In genomic region chr4:73042672-73043071, GRCm38 (mm10) we compare ENCODE assay signal across 9 mouse cellular contexts.
DNase-seq lines count a peak whose midpoint lies in the region; ATAC-seq lines count a peak whose summit lies in the region.
"Had no signal": no experiment of that assay in that cellular context is flagged by ENCODE, and none has a peak within 500 bp of the region (broad histone marks: within the 10 kb centered on the region; RNA-seq: fewer than 3 reads in every experiment).

No protein-coding gene starts in this region.

- intact Hi-C loops in heart, postnatal 36 days (cut with DNase I): no loop called here

- H3K4me2 ChIP-seq in hindbrain, embryonic 14.5 days (replicated peaks): no peak overlapping the region
- H3K4me2 ChIP-seq in hindbrain, embryonic 13.5 days: no peak overlapping the region
- H3K4me2 ChIP-seq: neural tube, embryonic 12.5 days had no signal

- H3K9me3 ChIP-seq in hindbrain, embryonic 14.5 days (ENCODE audit: control insufficient read depth, low read length): no peaks in the 10 kb centered on the region
- no peaks in the 10 kb centered on the region for H3K9me3 ChIP-seq in hindbrain, embryonic 13.5 days
- H3K9me3 ChIP-seq: neural tube, embryonic 12.5 days had no signal

- no peak overlapping the region for H3K4me3 ChIP-seq in hindbrain, embryonic 14.5 days (replicated peaks; ENCODE audit: low read length)
- no peak overlapping the region for H3K4me3 ChIP-seq in hindbrain, embryonic 13.5 days
- H3K4me3 ChIP-seq: neural tube, embryonic 12.5 days had no signal

- DNase-seq in hindbrain, embryonic 14.5 days (ENCODE audit: low spot score): peak; percentile 85
- peak; percentile 3 to 10 for DNase-seq in right cerebral cortex, adult 2 months (ENCODE audit: low spot score in 2 of 2)
- no peak for DNase-seq in right cerebral cortex, postnatal 36 days (ENCODE audit: low spot score in 2 of 2)
- peak; percentile 14 for DNase-seq in large intestine, adult 2 months (ENCODE audit: low read depth, low spot score)
- DNase-seq in adrenal gland, adult 2 months: no peak
- DNase-seq in adrenal gland, postnatal 25 days: no peak
- no peak for DNase-seq in heart, postnatal 36 days

- H3K27ac ChIP-seq in hindbrain, embryonic 14.5 days: no peak overlapping the region
- no peak overlapping the region for H3K27ac ChIP-seq in hindbrain, embryonic 13.5 days
- H3K27ac ChIP-seq: neural tube, embryonic 12.5 days had no signal

- no peak overlapping the region for H3K9ac ChIP-seq in hindbrain, embryonic 14.5 days
- no peak overlapping the region for H3K9ac ChIP-seq in hindbrain, embryonic 13.5 days
- H3K9ac ChIP-seq: neural tube, embryonic 12.5 days had no signal

- no peak for ATAC-seq in hindbrain, embryonic 14.5 days (ENCODE audit: low FRiP score)
- ATAC-seq in hindbrain, embryonic 13.5 days (ENCODE audit: low FRiP score): no peak

- peaks cover 6% of the 10 kb centered on the region; the same call in 1 of the 2 replicates for H3K27me3 ChIP-seq in hindbrain, embryonic 14.5 days (ENCODE audit: control insufficient read depth, insufficient read depth, low read length)
- 0 out of 2 replicates have a peak, but pooled peaks cover 3% of the 10 kb centered on the region for H3K27me3 ChIP-seq in hindbrain, embryonic 13.5 days
- H3K27me3 ChIP-seq: neural tube, embryonic 12.5 days had no signal

- H3K36me3 ChIP-seq in hindbrain, embryonic 14.5 days (replicated peaks; ENCODE audit: control insufficient read depth, insufficient read depth): no peaks in the 10 kb centered on the region
- H3K36me3 ChIP-seq in hindbrain, embryonic 13.5 days: no peaks in the 10 kb centered on the region
- H3K36me3 ChIP-seq: neural tube, embryonic 12.5 days had no signal

- WGBS in hindbrain, embryonic 14.5 days: 23% methylated on average over 2 of the region's 2 CpGs
- WGBS in hindbrain, embryonic 13.5 days: 25% methylated on average over 2 of the region's 2 CpGs
- 6% methylated on average over 2 of the region's 2 CpGs for WGBS in large intestine, adult 2 months

- no peaks in the 10 kb centered on the region for H3K4me1 ChIP-seq in hindbrain, embryonic 14.5 days (replicated peaks; ENCODE audit: control insufficient read depth, insufficient read depth, low read length)
- H3K4me1 ChIP-seq in hindbrain, embryonic 13.5 days (replicated peaks): no peaks in the 10 kb centered on the region
- H3K4me1 ChIP-seq: neural tube, embryonic 12.5 days had no signal

Comparison
In these comparisons a context has a peak if more than half of its experiments do, and no peak if none do; other contexts are left out.
1. DNase-seq: peak in hindbrain, embryonic 14.5 days (single experiment), right cerebral cortex, adult 2 months (2 of 2) and large intestine, adult 2 months (single experiment); none in right cerebral cortex, postnatal 36 days (0 of 2), adrenal gland, adult 2 months (single experiment), adrenal gland, postnatal 25 days (single experiment) and heart, postnatal 36 days (0 of 2).